Mouse (Mus musculus): ENCODE results near the gene Hdgf.

DNA sequence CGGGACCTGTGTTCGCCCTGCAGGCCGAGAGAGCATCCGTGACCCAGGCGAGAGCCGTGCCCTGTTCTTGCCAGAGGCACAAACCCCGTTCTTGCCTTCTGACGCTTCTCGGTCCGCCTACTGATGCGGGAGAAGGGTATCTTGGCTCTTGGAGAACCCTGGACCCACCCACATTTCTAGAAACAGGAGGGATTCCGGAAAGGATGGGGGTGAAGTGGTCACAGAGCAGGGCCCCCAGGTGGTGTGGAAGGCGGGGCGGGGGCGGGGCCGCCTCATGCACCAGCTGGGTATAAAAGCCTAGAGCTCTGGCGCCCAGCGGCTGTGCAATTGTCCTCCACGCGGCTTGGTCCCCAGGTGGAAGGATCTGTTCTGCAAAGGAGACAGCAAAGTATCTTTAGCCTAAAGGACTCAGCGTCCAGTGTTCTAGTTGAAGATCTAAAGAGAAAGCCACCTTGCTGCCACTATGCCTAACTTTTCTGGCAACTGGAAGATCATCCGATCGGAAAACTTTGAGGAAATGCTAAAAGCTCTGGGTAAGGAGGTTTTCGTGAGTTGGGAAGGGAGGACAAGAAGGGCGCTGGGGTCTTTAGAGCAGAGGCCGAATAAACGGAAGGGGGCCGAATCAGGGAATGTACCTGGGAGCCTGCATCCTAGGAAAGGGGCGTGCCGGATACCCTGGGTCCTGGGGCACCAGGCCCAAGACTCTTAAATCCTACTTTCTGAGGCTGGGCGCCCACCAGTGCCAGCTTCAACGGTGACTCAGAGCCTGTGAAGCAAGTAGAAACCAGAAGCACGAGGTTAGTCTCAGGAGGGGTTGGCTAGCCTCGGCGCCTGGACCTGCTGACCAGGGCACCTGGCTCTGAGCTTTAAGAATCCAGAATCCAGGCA, 42.5 kb downstream of the Hdgf start, which contains the start of gene Crabp2:
- TF ChIP-seq POLR2A (IDR thresholded peaks at IDR 0.05; ENCODE audit: extremely low read depth, insufficient read depth, low read length): no peak
- no peak for TF ChIP-seq CTCF (IDR thresholded peaks at IDR 0.05; ENCODE audit: extremely low read depth, insufficient read depth, low read length)

Measured in cortical plate, adult 2 months (tissue).